Mouse (Mus musculus) ovary, adult 18-20 months (tissue): Measurements from ENCODE around the gene Pgm3.
A peak's percentile ranks its signal among the peaks of the same experiment; 100 is the strongest.
"Not testable (repeated sequence)": the region's sequence is repeated elsewhere in the genome, so short reads cannot be mapped to it uniquely, and the experiment has no call there.

Experiments
- DNase-seq: peaks from one replicate; pipeline ENCODE4 v3.0.0; 2022; ENCODE audit warnings: low spot score, mixed read lengths

Gene Pgm3

GRCm38 (mm10) chr9:86571540-86572135 is at the start of gene Pgm3, which contains the start of gene Rwdd2a:
Gene Pgm3, minus strand, starts transcription at chr9:86571842.
Gene Rwdd2a, plus strand, starts transcription at chr9:86571991.
- DNase-seq, result peak; percentile 93

GRCm38 (mm10) chr9:86619341-86620139 is 47.9 kb upstream of the Pgm3 start:
- no peak for DNase-seq

- DNase-seq, result no peak
Observed at GRCm38 (mm10) chr9:86617837-86618492, 46.3 kb upstream of the Pgm3 start.

- no peak for DNase-seq
Observed at GRCm38 (mm10) chr9:86615765-86616164, 44.1 kb upstream of the Pgm3 start.

DNA sequence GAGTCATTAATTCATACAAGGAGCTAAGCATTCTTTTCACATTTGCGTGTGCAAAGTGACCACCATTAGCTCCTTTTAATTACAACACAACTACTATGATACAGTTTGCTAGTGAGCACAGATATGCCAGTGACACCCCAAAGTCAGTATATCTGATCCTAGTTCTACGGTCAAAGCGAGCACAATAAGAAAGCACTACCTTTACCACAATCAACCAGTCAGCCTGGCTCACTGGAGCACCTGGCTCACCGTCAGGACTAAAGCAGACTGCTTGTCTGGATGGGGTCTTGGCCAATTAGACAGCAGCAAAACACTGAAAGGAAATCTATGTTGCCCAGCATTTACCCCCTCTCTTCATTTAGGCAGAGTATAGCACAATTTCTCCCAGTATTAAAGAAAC is 40.4 kb upstream of the Pgm3 start:
- DNase-seq, result no peak

GRCm38 (mm10) chr9:86605776-86606175 is 34.1 kb upstream of the Pgm3 start:
- no peak for DNase-seq

DNA sequence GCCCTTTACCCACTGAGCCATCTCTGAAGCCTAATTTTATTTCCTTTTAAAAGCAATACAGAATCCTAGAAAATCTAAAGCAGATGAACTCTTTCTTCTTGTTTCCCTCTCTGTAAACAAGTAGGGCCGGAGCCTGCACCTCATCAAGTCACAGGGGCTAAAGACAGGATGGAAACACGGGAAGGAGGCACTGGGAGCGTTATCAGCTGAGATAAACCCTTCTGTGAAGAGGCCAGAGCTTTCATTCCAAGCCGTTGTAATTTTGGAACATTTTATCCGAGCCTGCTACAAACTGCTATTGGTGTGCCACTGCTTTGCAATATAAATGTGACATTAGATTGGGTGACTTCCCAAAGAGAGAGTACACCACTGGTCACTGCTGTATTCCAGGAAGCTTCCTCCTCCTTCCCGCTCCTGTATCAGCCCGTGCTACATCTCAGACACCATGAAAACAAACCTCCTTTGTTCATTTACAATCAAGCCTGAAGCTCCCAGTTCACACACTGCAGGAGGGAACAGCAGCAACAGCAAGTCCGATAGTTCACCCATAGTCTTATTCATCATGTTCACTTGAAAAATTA is 28.2 kb upstream of the Pgm3 start:
- no peak for DNase-seq

GRCm38 (mm10) chr9:86596983-86597382 is 25.3 kb upstream of the Pgm3 start:
- DNase-seq, result not testable (repeated sequence)

DNA sequence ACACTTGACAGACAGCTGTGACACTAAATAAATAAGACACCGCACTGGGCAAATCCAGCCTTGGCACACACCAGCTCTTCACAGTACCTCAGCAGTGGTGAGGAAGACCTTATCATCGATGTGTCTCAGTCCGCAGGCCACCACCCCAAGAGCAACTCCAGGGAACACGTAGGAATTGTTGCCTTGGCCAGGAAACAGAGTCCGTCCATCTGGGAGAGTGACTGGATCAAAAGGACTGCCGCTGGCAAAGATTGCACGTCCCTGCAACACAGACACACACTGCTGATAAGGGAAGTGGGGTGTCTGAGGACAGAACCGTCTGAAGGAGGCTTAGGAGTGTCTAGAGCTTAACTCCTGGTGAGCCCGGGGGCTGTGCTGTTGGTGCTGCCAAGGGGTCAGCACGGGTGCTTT is 22.7 kb upstream of the Pgm3 start:
- DNase-seq, result not testable (repeated sequence)

DNA sequence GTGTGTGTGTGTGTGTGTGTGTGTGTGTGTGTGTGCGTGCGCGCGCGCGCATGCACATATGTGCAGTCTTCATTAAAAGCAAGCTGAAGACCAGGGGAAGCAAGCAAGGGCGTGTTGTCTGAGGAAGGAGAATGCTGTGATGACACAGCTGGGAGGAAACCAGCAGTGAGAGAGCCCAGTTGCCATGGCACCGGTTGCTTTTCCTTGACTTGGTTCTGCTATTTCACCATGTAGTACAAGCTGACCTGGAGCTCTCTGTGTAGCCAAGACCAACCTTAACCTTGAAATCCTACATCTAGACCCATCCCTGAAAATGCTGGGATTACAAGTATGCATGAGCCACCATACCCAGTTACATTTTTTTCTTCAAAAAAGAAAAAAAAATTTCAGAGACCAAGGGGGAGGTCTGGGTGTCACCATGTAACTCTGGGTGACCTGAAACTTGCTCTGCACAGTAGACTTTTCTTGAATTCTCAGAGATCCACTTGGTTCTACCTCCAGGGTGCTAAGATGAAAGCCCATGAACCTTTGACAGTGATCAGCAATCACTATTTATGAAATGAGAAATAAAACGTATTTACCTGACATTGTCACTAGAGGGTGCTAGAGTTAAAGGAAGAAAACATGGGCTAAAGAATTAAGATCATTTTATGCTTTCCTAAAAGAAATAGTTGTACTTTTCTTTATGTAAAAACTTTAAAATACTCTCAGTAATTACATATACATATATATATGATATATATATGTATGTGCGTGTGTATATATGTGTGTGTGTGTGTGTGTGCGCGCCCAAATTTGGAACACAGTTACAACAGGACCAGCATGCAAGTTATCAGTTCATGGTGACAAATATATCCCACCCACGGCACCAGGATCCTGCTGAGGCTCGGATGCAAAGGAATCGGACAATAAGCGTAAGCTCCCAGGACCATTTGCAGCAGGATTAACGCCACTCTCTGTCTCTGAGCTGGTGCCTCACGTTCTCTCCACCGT is 21.3 kb upstream of the Pgm3 start:
- DNase-seq, result peak; percentile 43

- no peak for DNase-seq
Observed at GRCm38 (mm10) chr9:86587019-86587795, 15.6 kb upstream of the Pgm3 start.

- DNase-seq, result peak; percentile 51
Observed at GRCm38 (mm10) chr9:86583740-86584139, 12.1 kb upstream of the Pgm3 start.

GRCm38 (mm10) chr9:86579657-86580056 is 8.0 kb upstream of the Pgm3 start:
- no peak for DNase-seq

DNA sequence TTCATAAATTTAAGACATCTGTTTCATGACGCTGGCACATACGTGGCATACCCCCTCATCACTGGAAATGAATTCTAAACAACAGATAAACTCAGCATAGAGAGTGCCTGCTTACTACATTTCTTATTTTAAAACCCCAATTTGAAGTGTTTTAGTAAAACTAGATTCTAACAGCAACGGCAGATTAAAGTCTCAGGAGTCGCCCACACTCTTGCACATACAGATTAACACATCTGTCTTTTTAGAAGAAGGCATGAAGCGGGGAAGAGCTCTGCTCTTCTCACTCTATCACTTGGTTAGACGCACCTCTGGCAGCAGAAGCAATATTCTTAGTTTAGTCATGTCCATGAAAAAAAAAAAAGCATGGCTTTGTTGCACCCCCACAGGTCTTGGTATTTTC is 3.5 kb upstream of the Pgm3 start:
- no peak for DNase-seq

DNA sequence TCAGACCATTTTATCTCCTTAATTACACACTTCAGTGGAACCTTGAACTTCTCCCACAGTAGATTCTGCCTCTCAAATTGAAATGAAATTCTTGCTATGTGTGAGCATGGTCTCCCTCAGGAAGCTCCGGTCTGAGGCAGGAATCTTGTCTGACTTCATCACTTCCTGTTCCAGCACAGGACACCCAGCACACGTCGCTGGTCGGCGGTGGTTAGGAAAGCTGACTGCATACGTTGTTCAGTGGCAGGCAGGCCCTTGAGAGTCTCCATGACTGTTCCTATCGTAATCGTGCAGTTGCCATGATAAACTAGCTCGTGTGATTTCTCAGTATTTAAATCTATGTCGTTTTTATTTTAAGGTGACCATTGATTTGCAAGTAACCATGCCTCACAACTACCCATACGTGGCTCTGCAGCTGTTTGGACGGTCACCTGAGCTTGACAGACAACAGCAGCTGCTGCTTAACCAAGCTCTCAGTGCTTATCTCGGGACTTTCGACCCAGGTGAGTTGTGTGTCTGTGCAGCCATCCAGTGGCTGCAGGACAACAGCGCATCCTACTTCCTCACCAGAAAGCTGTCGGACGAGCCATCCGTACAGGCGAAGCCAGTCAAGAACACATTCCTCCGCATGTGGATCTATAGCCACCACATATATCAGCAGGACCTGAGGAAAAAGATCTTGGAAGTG is 2.1 kb upstream of the Pgm3 start:
- no peak for DNase-seq

DNA sequence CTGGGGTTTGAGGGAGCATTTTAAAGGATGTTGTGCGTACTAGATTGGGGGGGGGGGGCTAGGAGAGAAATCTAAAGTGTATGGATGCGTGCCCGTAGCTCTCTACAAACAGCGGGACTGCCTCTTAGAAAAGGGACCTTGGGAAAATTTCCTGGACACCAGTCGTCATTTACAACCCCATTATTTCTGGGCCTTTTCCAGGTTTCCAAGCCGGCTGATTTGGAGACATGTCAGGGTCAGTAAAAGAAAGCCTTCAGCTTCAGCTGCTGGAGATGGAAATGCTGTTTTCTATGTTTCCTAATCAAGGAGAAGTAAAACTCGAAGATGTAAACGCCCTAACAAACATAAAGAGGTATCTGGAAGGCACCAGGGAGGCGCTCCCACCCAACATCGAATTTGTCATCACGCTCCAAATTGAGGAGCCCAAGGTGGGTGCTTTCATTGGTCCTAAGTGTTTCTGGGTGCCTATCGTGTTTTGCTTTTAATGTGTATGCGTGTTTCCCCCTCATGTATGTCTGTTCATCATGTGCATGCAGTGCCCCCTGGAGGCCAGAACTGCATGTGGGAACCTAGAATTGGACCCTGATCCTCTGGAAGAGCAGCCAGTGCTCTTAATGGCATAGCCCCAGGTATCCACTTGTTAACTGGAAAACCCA is 1.1 kb upstream of the Pgm3 start:
- DNase-seq, result peak; percentile 50

GRCm38 (mm10) chr9:86572196-86572595 is 554 bp upstream of the Pgm3 start:
- DNase-seq, result no peak

DNA sequence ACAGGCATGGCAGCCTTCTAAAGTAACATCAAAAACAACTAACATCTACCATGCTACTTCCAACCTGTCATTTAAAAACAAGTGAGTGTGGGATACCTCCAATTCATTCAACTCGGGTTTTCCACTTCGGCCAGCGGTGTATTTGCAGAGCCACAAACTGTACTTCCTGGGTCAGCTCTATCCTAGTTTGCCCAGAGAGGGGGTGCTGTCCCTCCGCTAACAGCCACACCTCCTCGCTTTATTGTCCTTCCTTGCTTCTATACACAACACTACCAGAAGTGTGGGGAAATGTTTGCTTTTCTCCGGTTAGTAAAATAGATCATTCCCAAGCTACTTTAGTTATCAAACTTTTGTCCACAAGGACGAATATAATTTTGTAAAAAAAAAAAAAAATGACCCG is 696 bp downstream of the Pgm3 start:
- DNase-seq, result no peak

DNA sequence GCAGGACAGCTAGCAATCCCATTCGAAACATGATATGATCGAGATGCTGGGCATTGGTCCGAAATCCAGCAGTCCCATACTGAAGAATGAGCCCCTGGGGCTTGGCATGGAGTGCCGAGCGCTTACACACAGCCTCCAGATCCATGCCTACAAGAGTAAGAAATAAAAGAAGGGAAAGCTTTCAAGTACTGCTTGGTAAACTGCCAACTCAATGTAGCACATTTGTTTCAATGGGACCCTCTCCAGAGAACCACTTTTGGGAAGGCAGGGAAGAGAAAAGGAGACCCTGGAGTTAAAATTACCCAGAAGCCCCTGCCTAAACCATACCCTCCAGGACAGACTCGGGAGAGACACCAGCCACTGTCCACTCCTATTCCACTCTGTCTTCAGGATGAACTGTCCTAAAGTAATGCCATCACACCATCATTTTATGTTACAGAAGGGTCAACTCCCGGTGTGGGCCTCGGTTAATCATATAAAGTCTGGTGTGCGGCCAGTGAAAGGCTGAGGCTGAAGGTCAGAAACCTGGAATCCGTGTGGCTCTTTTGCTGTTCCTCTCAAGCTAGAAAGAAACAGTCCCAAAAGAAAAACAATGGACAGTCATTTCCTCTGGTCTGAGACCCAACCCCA is 1.3 kb downstream of the Pgm3 start:
- DNase-seq, result no peak
